Mouse (Mus musculus): ENCODE results near the gene Mrpl22.
"Not testable (repeated sequence)": the region's sequence is repeated elsewhere in the genome, so short reads cannot be mapped to it uniquely, and the experiment has no call there.

Gene Mrpl22

DNA sequence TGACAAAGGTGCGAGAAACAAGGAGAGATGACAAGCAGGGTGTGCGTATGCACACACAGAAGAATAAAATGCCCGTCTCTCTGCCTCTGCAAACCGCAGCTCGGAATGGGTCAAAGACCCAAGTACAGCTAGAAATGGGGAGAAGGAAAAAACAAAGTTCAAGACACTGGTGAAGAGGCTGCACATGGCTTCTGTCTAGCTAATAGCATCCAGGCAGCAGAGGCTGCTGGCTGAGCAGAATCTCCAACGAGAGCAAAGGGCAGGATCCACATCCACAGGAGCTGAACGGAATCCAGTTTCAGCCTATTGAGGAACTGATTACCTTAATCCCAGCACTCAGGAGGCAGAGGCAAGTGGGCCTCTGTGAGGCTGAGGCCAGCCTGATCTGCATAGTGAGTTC lies 9.3 kb downstream of the Mrpl22 start:
- no peak for DNase-seq (ENCODE audit: low spot score in 2 of 2)

- DNase-seq (ENCODE audit: low spot score in 2 of 2) = no peak
These were observed 12.1 kb downstream of the Mrpl22 start for GRCm38 (mm10) chr11:58183579-58183978.

DNA sequence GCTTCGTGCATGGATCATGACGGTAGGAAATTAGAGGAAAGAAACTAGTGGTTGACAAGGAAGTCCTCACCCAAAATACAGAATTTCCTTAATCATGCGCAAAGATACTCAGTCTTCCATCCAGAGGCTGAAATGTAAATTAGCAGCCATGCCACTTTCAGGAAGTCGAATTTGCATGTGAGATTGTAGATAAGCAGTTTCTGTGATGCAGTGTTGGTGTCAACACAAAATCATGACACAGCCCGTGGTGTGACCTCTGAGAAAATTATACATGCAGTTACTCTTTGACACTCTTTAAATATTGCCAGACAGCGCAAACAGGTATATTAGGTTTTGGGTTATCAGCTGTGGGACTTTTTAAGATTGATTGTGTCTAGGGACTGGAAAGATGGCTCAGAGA lies 18.2 kb downstream of the Mrpl22 start:
- DNase-seq (ENCODE audit: low spot score in 2 of 2) = no peak

DNA sequence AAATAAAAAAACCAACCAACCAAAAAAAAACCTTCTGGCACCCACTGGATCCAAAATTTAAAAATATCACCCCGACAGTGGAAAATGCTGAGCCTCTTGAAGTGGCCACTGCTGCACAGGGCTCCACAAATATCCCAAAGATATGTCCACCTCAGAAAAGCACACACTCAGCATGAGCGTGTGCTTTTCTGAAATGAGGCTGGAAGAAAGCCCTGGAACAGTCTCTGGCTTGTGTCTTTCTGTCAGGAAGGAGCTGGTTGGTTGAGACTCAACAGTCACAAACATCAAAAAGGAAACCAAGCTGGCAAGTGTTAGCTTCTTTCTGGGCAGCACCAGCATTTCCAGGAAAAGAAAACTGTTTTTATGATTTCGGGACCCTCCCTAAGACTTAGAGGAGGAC lies 21.9 kb downstream of the Mrpl22 start:
- peak; percentile 50 to 52 for DNase-seq (ENCODE audit: low spot score in 2 of 2)

- DNase-seq (ENCODE audit: low spot score in 2 of 2) = no peak
These were observed 22.5 kb downstream of the Mrpl22 start for GRCm38 (mm10) chr11:58193860-58194520.

DNA sequence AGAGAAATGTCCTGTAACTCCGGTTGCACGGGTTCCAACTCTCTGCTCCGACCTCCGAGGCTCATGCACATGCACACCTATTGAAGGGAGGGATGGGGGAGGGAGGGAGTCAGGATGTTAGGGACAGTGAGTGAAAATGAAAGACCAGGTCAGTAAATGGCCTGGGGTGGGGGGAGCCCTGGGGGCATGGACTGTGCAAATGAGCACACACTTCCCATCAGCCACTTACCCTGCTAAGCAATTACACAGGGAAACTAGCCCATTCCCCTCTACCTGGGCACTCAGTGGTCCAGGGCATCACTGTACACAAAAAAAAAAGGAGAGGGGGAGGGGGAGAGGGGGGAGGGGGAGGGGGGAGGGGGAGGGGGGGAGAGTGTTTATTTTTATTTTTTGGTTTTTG lies 27.2 kb downstream of the Mrpl22 start:
- no peak for DNase-seq (ENCODE audit: low spot score in 2 of 2)

DNA sequence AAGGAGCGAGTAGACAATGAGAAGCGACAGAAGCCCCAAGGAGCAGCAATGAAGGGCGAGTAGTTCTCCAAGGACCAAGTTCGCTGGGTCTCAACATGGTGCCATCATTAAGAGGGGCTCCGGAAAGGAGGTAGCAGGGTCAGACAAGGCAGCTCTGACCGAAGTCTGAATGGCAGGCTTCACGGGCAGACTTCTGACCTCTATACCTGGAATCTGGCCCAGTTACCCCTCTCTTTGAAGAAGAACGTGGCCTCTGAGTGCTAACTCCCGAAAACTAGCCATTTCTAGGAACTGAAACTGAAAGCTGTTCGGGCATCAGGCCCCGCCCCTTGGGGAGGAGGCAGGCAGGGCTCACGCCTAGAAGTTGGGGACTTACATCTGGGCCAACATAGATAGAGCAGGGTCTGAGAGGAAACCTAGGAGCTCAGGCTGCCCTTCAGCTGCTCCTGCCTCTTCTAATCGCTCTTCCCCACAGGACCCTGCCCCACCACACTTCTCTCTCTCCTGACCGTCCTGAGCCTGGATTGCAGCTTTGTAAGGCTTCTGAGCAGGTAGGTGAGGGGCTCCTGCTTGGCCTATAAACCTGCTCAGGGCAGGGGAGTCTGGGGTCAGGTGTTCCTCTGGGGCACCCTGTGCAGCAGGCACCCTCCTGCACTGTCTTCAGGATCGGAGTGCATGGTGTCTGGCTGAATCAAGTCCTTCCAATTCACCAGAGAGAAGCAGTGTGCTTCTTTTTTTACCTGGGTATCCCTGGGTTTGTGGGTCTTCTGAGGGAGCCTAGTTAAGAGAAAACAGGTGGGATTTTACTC lies 28.0 kb downstream of the Mrpl22 start, which contains the start of the genes Igtp and Irgm2:
Gene Igtp, plus strand, starts transcription at position 328 of the 809 bp plus-strand sequence.
Gene Irgm2, plus strand, starts transcription at position 390 of the 809 bp plus-strand sequence.
- DNase-seq (ENCODE audit: low spot score in 2 of 2) = peak; percentile 87 to 89

DNA sequence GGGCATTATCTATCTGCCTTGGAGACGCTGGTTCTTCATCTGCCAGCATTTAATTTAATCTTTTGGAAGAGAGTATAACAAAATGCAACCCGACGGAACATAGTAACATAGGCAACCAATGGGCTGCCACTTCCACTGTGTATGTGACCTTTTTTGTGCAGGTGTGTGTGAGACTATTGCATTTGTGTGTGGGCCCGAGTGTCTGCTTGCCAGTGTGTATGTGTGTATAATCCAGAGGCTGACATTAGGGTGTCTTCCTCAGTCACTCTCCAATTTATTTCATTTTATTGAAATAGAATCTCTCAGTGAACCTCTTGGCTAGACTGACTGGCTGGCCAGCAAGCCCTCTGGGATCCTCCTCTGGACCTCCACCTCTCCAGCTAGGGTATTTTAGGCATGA lies 28.8 kb downstream of the Mrpl22 start:
- DNase-seq (ENCODE audit: low spot score in 2 of 2) = no peak

DNA sequence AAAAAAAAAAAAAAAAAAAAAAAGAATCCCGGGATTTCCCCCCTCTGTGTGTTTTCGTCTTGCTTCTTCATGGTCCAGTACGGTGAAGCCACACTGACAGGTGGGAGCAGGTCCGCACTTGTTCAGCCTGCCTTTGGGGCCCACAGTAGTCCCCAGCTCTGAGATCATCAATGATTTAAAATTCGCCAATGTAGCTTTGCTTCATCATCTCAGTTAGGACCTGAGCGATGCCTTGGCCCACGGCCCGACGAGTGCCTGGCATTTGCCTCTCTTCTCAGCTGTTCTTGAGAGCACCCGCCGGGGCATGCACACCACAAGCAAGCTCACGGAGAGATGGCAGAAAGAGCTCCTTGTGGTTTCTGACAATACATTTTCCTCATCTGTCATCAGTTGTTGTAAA lies 29.6 kb downstream of the Mrpl22 start:
- no peak for DNase-seq (ENCODE audit: low spot score in 2 of 2)

- no peak for DNase-seq (ENCODE audit: low spot score in 2 of 2)
These were observed 38.9 kb downstream of the Mrpl22 start for GRCm38 (mm10) chr11:58210321-58210886.

- no peak for DNase-seq (ENCODE audit: low spot score in 2 of 2)
These were observed 39.7 kb downstream of the Mrpl22 start for GRCm38 (mm10) chr11:58211062-58211681.

- DNase-seq (ENCODE audit: low spot score in 2 of 2) = no peak
These were observed 40.2 kb downstream of the Mrpl22 start for GRCm38 (mm10) chr11:58211682-58212067.

- DNase-seq (ENCODE audit: low spot score in 2 of 2) = no peak
These were observed 42.3 kb downstream of the Mrpl22 start for GRCm38 (mm10) chr11:58213673-58214342.

DNA sequence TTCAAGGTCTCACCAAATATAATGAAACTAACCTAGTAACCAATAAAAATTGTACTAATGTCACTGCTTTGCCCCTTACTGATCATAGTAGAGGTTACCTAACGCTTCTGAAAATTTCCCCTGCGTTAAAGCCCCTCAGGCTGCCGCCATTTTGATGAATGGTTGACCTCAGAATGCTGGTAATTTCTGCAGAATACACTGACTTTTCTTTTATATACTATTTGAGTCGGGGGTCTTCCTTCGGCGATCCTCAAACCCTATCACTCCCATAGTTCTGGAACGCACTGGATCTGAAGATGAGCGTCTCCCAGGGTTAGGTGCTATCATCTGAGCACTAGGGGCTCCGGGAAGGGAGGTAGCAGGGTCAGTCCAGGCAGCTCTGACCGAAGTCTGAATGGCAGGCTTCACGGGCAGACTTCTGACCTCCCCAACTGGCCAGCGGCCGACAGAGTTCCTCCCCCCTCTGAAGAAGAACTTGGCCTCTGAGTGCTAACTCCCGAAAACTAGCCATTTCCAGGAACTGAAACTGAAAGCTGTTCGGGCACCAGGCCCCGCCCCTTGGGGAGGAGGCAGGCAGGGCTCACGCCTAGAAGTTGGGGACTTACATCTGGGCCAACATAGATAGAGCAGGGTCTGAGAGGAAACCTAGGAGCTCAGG lies 43.1 kb downstream of the Mrpl22 start:
- peak; percentile 94 for DNase-seq (ENCODE audit: low spot score in 2 of 2)

GRCm38 (mm10) chr11:58215049-58215430 lies 43.6 kb downstream of the Mrpl22 start:
- DNase-seq (ENCODE audit: low spot score in 2 of 2) = not testable (repeated sequence)

GRCm38 (mm10) chr11:58215814-58216213 lies 44.4 kb downstream of the Mrpl22 start:
- DNase-seq (ENCODE audit: low spot score in 2 of 2) = no peak

- no peak for DNase-seq (ENCODE audit: low spot score in 2 of 2)
These were observed 45.4 kb downstream of the Mrpl22 start for GRCm38 (mm10) chr11:58216823-58217222.

- peak in 1 of 2 experiments; percentile 28 for DNase-seq (ENCODE audit: low spot score in 2 of 2)
These were observed 52.3 kb downstream of the Mrpl22 start for GRCm38 (mm10) chr11:58223751-58224150.

DNA sequence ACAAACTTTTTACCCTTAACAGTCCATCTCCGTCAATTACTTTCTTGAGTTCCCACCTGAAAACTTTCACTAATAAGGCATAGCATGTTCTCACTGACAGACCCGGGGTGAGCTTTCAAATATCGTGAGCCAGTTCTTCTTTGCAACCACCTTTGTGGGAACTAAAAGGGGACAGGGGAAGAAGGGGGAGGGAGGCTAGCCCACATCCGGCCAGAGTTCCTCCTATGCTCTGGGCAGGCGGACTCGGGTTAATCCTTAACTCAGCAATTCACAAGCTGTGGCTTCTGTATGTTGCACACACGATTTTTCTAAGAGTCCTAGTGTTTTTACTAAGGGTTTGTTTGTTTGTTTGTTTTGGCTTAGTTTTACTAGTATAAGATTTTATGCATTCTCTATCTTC lies 52.9 kb downstream of the Mrpl22 start:
- peak; percentile 37 to 59 for DNase-seq (ENCODE audit: low spot score in 2 of 2)

- DNase-seq (ENCODE audit: low spot score in 2 of 2) = not testable (repeated sequence)
These were observed 53.4 kb downstream of the Mrpl22 start for GRCm38 (mm10) chr11:58224872-58225271.

DNA sequence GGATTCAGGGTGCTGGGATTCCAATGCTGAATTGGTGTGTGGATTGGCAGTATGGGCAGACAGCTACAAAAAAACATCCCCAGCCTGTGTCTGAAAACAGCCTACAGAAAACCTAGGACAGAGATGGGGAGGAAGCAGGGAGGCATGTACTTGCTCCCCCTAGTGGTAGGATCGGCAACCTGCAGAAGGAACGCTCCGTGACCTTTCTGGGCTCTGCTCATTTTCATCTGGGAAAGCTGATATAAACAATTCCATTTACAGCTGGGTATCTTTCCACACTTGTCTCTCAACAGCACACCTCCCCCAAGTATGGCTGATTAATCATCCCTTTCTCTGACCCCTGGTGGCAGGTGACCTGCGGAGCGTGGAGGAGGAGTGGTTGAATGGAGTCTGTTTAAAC lies 54.2 kb downstream of the Mrpl22 start:
- peak; percentile 60 to 78 for DNase-seq (ENCODE audit: low spot score in 2 of 2)

Data from heart, adult 9 months (tissue).